Mouse (Mus musculus): ENCODE measurements at regions not wholly inside any gene's neighbourhood (a gene's known extent, or its start where the extent isn't known, plus 50 kb on each side); places are given as distances from the start of the nearest gene placed in this dataset.
"Not testable (repeated sequence)": the region's sequence is repeated elsewhere in the genome, so short reads cannot be mapped to it uniquely, and the experiment has no call there.

GRCm38 (mm10) chr19:3158149-3158548 lies 124.6 kb upstream of the Mrpl21 start:
- DNase-seq (ENCODE audit: low spot score in 2 of 2) = not testable (repeated sequence)

- no peak for DNase-seq (ENCODE audit: low spot score in 2 of 2)
Observed at GRCm38 (mm10) chr19:3159346-3159745, 123.4 kb upstream of the Mrpl21 start.

GRCm38 (mm10) chr19:3167683-3168082 lies 115.0 kb upstream of the Mrpl21 start:
- no peak for DNase-seq (ENCODE audit: low spot score in 2 of 2)

- no peak for DNase-seq (ENCODE audit: low spot score in 2 of 2)
Observed at GRCm38 (mm10) chr19:3182625-3183024, 100.1 kb upstream of the Mrpl21 start.

GRCm38 (mm10) chr19:3192644-3193043 lies 90.1 kb upstream of the Mrpl21 start:
- DNase-seq (ENCODE audit: low spot score in 2 of 2) = no peak

- not testable (repeated sequence) for DNase-seq (ENCODE audit: low spot score in 2 of 2)
Observed at GRCm38 (mm10) chr19:3204504-3204903, 78.2 kb upstream of the Mrpl21 start.

- not testable (repeated sequence) for DNase-seq (ENCODE audit: low spot score in 2 of 2)
Observed at GRCm38 (mm10) chr19:3205406-3205805, 77.3 kb upstream of the Mrpl21 start.

- DNase-seq (ENCODE audit: low spot score in 2 of 2) = peak; percentile 57 to 60
Observed at GRCm38 (mm10) chr19:3208283-3208682, 74.4 kb upstream of the Mrpl21 start.

Measured in layer of hippocampus, postnatal 10 days (tissue).